Mouse (Mus musculus) heart, postnatal 14 days (tissue): ENCODE measurements at regions not wholly inside any gene's neighbourhood (a gene's known extent, or its start where the extent isn't known, plus 50 kb on each side); places are given as distances from the start of the nearest gene placed in this dataset.

Source experiments
- DNase-seq, 2 experiments: peaks; one replicate each; pipeline ENCODE4 v3.0.0; 2021 to 2022
- intact Hi-C: fragments of 180-260 bp; cut with DNase I; formaldehyde crosslinking; loops from one replicate; pipeline ENCODE4 v1.15.1; 2025

- intact Hi-C loops: no loop called here
- DNase-seq: no peak
These were observed 357.4 kb upstream of the Rack1 start for GRCm38 (mm10) chr11:48442534-48443254.

GRCm38 (mm10) chr11:48436712-48437111 lies 363.4 kb upstream of the Rack1 start:
- DNase-seq: no peak
- intact Hi-C loops: no loop called here

- no peak for DNase-seq
- intact Hi-C loops: no loop called here
These were observed 368.8 kb upstream of the Rack1 start for GRCm38 (mm10) chr11:48431316-48431715.

GRCm38 (mm10) chr11:48427423-48427822 lies 372.7 kb upstream of the Rack1 start:
- intact Hi-C loops: no loop called here
- DNase-seq: no peak

- DNase-seq: no peak
- intact Hi-C loops: no loop called here
These were observed 373.7 kb upstream of the Rack1 start for GRCm38 (mm10) chr11:48426446-48426845.

GRCm38 (mm10) chr11:48418066-48418756 lies 381.9 kb upstream of the Rack1 start:
- DNase-seq: no peak

GRCm38 (mm10) chr11:48417615-48418014 lies 382.5 kb upstream of the Rack1 start:
- intact Hi-C loops: no loop called here
- DNase-seq: no peak

More at GRCm38 (mm10) chr11:48418066-48418756, 381.9 kb upstream of the Rack1 start:
- intact Hi-C loops: no loop called here

- no peak for DNase-seq
- intact Hi-C loops: no loop called here
These were observed 402.1 kb upstream of the Rack1 start for GRCm38 (mm10) chr11:48398032-48398431.

GRCm38 (mm10) chr11:48381489-48381888 lies 392.7 kb upstream of the Sgcd start:
- DNase-seq: no peak
- intact Hi-C loops: no loop called here

GRCm38 (mm10) chr11:48378044-48378443 lies 389.3 kb upstream of the Sgcd start:
- no peak for DNase-seq
- intact Hi-C loops: no loop called here

- intact Hi-C loops: no loop called here
- DNase-seq: no peak
These were observed 388.5 kb upstream of the Sgcd start for GRCm38 (mm10) chr11:48377269-48377668.

- intact Hi-C loops: no loop called here
- no peak for DNase-seq
These were observed 362.7 kb upstream of the Sgcd start for GRCm38 (mm10) chr11:48351349-48352023.

GRCm38 (mm10) chr11:48314500-48314899 lies 325.7 kb upstream of the Sgcd start:
- intact Hi-C loops: no loop called here
- no peak for DNase-seq

- DNase-seq: no peak
- intact Hi-C loops: no loop called here
These were observed 306.6 kb upstream of the Sgcd start for GRCm38 (mm10) chr11:48295370-48295769.

- intact Hi-C loops: no loop called here
- no peak for DNase-seq
These were observed 273.7 kb upstream of the Sgcd start for GRCm38 (mm10) chr11:48262492-48262891.

GRCm38 (mm10) chr11:48261089-48261488 lies 272.3 kb upstream of the Sgcd start:
- no peak for DNase-seq
- intact Hi-C loops: no loop called here

GRCm38 (mm10) chr11:48250678-48251317 lies 262.0 kb upstream of the Sgcd start:
- DNase-seq: peak in 1 of 2 experiments; percentile 7
- intact Hi-C loops: no loop called here

GRCm38 (mm10) chr11:48249315-48249714 lies 260.5 kb upstream of the Sgcd start:
- intact Hi-C loops: no loop called here

GRCm38 (mm10) chr11:48221156-48221555 lies 232.4 kb upstream of the Sgcd start:
- intact Hi-C loops: no loop called here
- no peak for DNase-seq

More at GRCm38 (mm10) chr11:48249315-48249714, 260.5 kb upstream of the Sgcd start:
- DNase-seq: peak; percentile 20 to 22

- intact Hi-C loops: no loop called here
- DNase-seq: no peak
These were observed 230.4 kb upstream of the Sgcd start for GRCm38 (mm10) chr11:48219157-48219556.

GRCm38 (mm10) chr11:48216762-48217161 lies 228.0 kb upstream of the Sgcd start:
- no peak for DNase-seq
- intact Hi-C loops: no loop called here
